Mouse (Mus musculus) cerebellum, postnatal 36 days (tissue): ENCODE data around the gene Adamtsl4.
"Not testable (repeated sequence)": the region's sequence is repeated elsewhere in the genome, so short reads cannot be mapped to it uniquely, and the experiment has no call there.

Experiments
- DNase-seq, 2 experiments: peaks; one replicate each; pipeline ENCODE4 v3.0.0; 2021 to 2022; ENCODE audit warnings: mixed read lengths in 2 of 2

Gene Adamtsl4

GRCm38 (mm10) chr3:95698286-95698685 lies 10.6 kb upstream of the Adamtsl4 start:
- no peak for DNase-seq

- DNase-seq: no peak
These were observed 8.6 kb upstream of the Adamtsl4 start for GRCm38 (mm10) chr3:95696360-95696759.

- no peak for DNase-seq
These were observed 8.1 kb upstream of the Adamtsl4 start for GRCm38 (mm10) chr3:95695796-95696195.

GRCm38 (mm10) chr3:95694808-95695703 lies 7.3 kb upstream of the Adamtsl4 start:
- no peak for DNase-seq

- no peak for DNase-seq
These were observed 6.4 kb upstream of the Adamtsl4 start for GRCm38 (mm10) chr3:95693821-95694807.

- DNase-seq: no peak
These were observed 5.0 kb upstream of the Adamtsl4 start for GRCm38 (mm10) chr3:95692677-95693076.

- not testable (repeated sequence) for DNase-seq
These were observed 2.8 kb upstream of the Adamtsl4 start for GRCm38 (mm10) chr3:95690552-95690951.

GRCm38 (mm10) chr3:95689940-95690339 lies 2.2 kb upstream of the Adamtsl4 start:
- DNase-seq: no peak

- no peak for DNase-seq
These were observed 1.6 kb upstream of the Adamtsl4 start for GRCm38 (mm10) chr3:95689171-95689915.

GRCm38 (mm10) chr3:95687168-95687523 lies 571 bp downstream of the Adamtsl4 start:
- no peak for DNase-seq

GRCm38 (mm10) chr3:95686492-95687167 lies 1.1 kb downstream of the Adamtsl4 start:
- no peak for DNase-seq

GRCm38 (mm10) chr3:95685701-95686100 lies 2.0 kb downstream of the Adamtsl4 start:
- DNase-seq: no peak

GRCm38 (mm10) chr3:95685301-95685700 lies 2.4 kb downstream of the Adamtsl4 start:
- DNase-seq: no peak

- DNase-seq: no peak
These were observed 2.9 kb downstream of the Adamtsl4 start for GRCm38 (mm10) chr3:95684846-95685245.

- no peak for DNase-seq
These were observed 4.8 kb downstream of the Adamtsl4 start for GRCm38 (mm10) chr3:95682878-95683277.

GRCm38 (mm10) chr3:95681365-95681764 lies 6.4 kb downstream of the Adamtsl4 start:
- DNase-seq: no peak

- DNase-seq: no peak
These were observed 7.0 kb downstream of the Adamtsl4 start for GRCm38 (mm10) chr3:95680673-95681072.

GRCm38 (mm10) chr3:95679551-95679950 lies 8.2 kb downstream of the Adamtsl4 start:
- DNase-seq: no peak

GRCm38 (mm10) chr3:95677420-95678090 lies 10.2 kb downstream of the Adamtsl4 start:
- no peak for DNase-seq

- DNase-seq: peak; percentile 59 to 66
These were observed 10.8 kb downstream of the Adamtsl4 start for GRCm38 (mm10) chr3:95676745-95677419.
